Mouse (Mus musculus): ENCODE data around the gene Mybl2.

DNA sequence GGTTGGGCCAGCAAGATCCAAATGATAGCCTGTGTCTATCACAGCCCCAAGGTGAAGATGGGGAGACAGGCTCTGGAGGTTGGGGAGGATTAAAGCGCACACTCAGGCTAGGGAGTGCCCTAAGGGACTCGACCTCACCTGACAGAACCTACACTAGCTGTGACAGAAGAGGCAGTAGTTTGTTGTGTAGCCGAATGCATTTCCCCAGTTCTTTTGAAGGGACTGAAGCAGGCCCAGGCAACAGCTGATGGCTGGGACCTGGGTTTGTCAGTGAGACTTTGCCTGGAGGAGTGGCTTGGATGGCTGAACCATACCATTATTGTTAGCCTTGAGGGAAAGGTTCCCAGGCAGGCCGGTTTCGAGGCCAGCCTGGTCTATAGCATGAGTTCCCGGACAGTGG, 30.6 kb downstream of the Mybl2 start:
- no peak for TF ChIP-seq POLR2A (IDR thresholded peaks at IDR 0.05; ENCODE audit: extremely low read depth, insufficient read depth, low read length)
- TF ChIP-seq CTCF (IDR thresholded peaks at IDR 0.05; ENCODE audit: low read depth, low read length), result no peak

All from liver, adult 2 months (tissue).